Mouse (Mus musculus) forebrain, embryonic 10.5 days (tissue): ENCODE results near the gene Renbp. TPM values are rescaled to one million over a fixed set of nuclear protein-coding genes. Genes with fewer than 3 reads are reported as not detected.

Experiments
- DNase-seq: peaks from one replicate; pipeline ENCODE4 v3.0.0-alpha.2; 2017; ENCODE audit warnings: low spot score; ENCODE audit errors: extremely low spot score
- H3K27ac ChIP-seq: fragments of 300-500 bp; sonication (generic); 2 replicates; pipeline ENCODE4 v1.5.1; 2016; ENCODE audit warnings: mild to moderate bottlenecking
- H3K27me3 ChIP-seq: fragments of 300-500 bp; sonication (generic); 2 replicates; pipeline ENCODE4 v1.6.1; 2016; ENCODE audit warnings: mild to moderate bottlenecking; ENCODE audit not compliant: poor library complexity, severe bottlenecking
- H3K36me3 ChIP-seq: fragments of 300-500 bp; sonication (generic); replicated peaks from 2 replicates; pipeline ENCODE4 v1.6.1; 2016; ENCODE audit warnings: mild to moderate bottlenecking, moderate library complexity
- H3K4me1 ChIP-seq: fragments of 300-500 bp; sonication (generic); 2 replicates; pipeline ENCODE4 v1.6.1; 2016
- H3K4me3 ChIP-seq: fragments of 300-500 bp; sonication (generic); 2 replicates; pipeline ENCODE4 v1.5.1; 2016; ENCODE audit warnings: mild to moderate bottlenecking, moderate library complexity
- H3K9me3 ChIP-seq: fragments of 300-500 bp; sonication (generic); 2 replicates; pipeline ENCODE4 v1.6.1; 2016; ENCODE audit warnings: mild to moderate bottlenecking, moderate library complexity
- WGBS: fragments of 180-500 bp; shearing (Covaris S2); methylation state at CpG from one replicate; pipeline ENCODE4 v1.1.7; 2016; 5-methylcytosine and 5-hydroxymethylcytosine counted together
- polyA plus RNA-seq: library from polyadenylated mRNA; unstranded; fragments of >200 nt; fragmentation: Nextera tagmentation; extraction: Ambion mirVana; gene quantifications from 2 replicates; pipeline ENCODE4 v1.2.1, GENCODE M21; 2016

Renbp gene
- polyA plus RNA-seq, 1 experiment from 2014 or later: 17.3 TPM

DNA sequence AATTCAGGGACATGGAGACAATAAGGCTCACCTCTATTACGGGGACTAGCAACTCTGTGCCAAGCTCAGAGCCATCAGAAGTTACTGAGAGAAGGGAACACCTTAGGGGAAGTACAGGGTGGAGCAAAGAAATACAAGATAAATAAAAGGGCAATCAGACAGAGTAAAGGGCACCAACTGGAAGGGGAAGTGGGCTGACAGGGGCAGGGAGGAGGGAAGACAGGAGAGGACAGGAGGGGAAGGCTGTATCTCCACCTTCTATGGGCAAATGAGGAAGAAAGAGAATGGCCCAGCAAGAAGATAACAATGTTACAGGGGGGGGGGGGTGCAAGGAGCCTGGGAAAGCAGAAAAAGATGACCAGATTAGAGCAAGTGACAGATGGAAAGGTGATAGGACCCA, 53.6 kb downstream of the Renbp start:
- 80% methylated on average over 1 of the region's 1 CpGs for WGBS
- Histone ChIP-seq H3K9me3 (no peaks in the 10 kb centered on the region), H3K4me1 (peaks cover 19% of the 10 kb centered on the region), H3K4me3 (no peak overlapping the region), H3K27me3 (peaks cover 67% of the 10 kb centered on the region), H3K27ac (no peak overlapping the region), H3K36me3 (no peaks in the 10 kb centered on the region)
- DNase-seq: no peak

DNA sequence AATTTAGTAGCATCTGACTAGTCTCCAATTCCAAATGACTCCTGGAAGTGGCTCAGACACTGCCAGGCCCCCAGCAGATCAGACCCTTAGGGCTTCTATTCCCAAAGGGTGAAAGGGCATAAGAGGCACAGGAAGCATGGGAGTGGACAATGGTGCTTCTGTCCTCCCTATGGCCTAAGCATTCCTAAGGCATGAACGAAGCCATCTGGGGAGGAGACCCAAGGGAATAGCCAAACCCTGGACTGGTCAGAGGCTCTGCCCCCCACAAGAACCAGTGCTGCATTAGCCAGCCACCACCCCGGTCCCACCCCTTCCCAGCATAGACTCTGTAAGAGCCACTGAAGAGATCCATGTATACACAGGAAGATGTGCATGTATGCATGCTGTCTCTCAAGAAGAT, 54.8 kb downstream of the Renbp start:
- WGBS: 66% methylated on average over 2 of the region's 2 CpGs
- H3K4me1 ChIP-seq: peaks cover 10% of the 10 kb centered on the region
- no peaks in the 10 kb centered on the region for H3K9me3 ChIP-seq
- no peaks in the 10 kb centered on the region for H3K36me3 ChIP-seq
- no peak overlapping the region for H3K4me3 ChIP-seq
- peaks cover 56% of the 10 kb centered on the region for H3K27me3 ChIP-seq
- DNase-seq: no peak
- no peak overlapping the region for H3K27ac ChIP-seq

Other genes starting within 250 kb of the Renbp start
- 150 and 162 TPM in 2 replicates for gene Bcap31, start 214.7 kb downstream of the Renbp start, polyA plus RNA-seq
- 9.2 and 10.1 TPM in 2 replicates for gene Abcd1, start 214.3 kb downstream of the Renbp start, polyA plus RNA-seq
- not detected in 2 replicates for gene Plxnb3, start 173.8 kb downstream of the Renbp start, polyA plus RNA-seq
- 0.97 and 1.2 TPM in 2 replicates for gene Srpk3, start 156.4 kb downstream of the Renbp start, polyA plus RNA-seq
- gene Idh3g, start 144.0 kb downstream of the Renbp start, polyA plus RNA-seq: 173 and 177 TPM in 2 replicates
- gene Ssr4, start 143.8 kb downstream of the Renbp start, polyA plus RNA-seq: 119 and 124 TPM in 2 replicates
- 0.66 and 0.81 TPM in 2 replicates for gene Pdzd4, start 105.9 kb downstream of the Renbp start, polyA plus RNA-seq
- gene Avpr2, start 38.7 kb downstream of the Renbp start, polyA plus RNA-seq: 0.16 TPM in 1 of 2 replicates, not detected in the other
- gene L1cam, start 34.7 kb downstream of the Renbp start, polyA plus RNA-seq: 3.0 and 5.0 TPM in 2 replicates
- gene Arhgap4, start 9.0 kb downstream of the Renbp start, polyA plus RNA-seq: 2.0 and 3.2 TPM in 2 replicates
- 171 and 175 TPM in 2 replicates for gene Naa10, start 8.9 kb downstream of the Renbp start, polyA plus RNA-seq
- 83.4 and 89.9 TPM in 2 replicates for gene Hcfc1, start 35.5 kb upstream of the Renbp start, polyA plus RNA-seq
- 56.6 and 63.3 TPM in 2 replicates for gene Irak1, start 93.1 kb upstream of the Renbp start, polyA plus RNA-seq
- not detected in 2 replicates for gene Opn1mw, start 196.6 kb upstream of the Renbp start, polyA plus RNA-seq
- gene Mecp2, start 204.5 kb upstream of the Renbp start, polyA plus RNA-seq: 13.7 and 14.4 TPM in 2 replicates
- not detected in 2 replicates for gene Tex28, start 237.0 kb upstream of the Renbp start, polyA plus RNA-seq
- not detected in 2 replicates for gene Tktl1, start 246.4 kb upstream of the Renbp start, polyA plus RNA-seq